Mouse (Mus musculus) thymus, postnatal 4 days (tissue): Measurements from ENCODE around the gene Bst2.
A peak's percentile ranks its signal among the peaks of the same experiment; 100 is the strongest.

Experiments
- DNase-seq: peaks from one replicate; pipeline ENCODE4 v3.0.0; 2021

The Bst2 gene

DNA sequence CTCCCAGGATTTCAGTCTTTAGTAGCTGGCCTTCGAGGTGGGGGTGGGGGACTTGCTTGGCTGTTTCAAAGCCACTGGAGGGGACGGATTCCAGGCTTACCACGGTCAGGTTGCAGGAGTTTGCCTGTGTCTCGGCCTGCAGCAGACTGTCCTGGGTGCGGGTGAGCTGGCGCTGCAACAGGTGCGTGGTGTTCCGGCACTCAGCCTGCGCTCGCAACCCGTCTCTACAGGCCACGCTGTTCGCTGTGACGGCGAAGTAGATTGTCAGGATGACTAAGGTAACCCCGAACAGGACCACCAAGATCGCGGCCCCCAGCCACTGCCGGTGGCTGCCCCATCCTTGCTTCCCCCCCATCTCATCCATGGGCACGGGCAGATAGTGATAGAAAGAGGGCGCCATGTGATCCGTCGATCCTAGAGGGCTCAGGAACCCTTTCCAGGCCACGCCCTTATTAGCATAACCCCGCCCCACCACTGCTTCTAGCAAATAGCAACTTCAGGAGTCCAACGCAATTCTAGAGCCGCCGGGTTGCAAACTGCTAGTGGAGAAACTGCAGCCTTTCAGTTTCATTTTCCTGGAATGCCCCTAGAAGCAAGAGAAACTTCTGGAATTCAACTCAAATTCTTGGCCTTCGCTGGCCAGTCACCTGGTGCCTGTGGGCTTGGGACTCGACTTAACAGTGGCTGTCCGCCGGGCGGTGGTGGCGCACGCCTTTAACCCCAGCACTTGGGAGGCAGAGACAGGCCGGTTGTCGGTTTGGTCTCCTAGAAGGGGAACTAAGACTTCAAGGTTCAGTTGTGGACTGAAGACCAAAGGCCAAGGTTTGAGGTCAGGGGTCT is at the start of gene Bst2:
Bst2 (minus strand) TSS at position 429 of the 840 bp plus-strand sequence.
- peak; percentile 89 for DNase-seq

DNA sequence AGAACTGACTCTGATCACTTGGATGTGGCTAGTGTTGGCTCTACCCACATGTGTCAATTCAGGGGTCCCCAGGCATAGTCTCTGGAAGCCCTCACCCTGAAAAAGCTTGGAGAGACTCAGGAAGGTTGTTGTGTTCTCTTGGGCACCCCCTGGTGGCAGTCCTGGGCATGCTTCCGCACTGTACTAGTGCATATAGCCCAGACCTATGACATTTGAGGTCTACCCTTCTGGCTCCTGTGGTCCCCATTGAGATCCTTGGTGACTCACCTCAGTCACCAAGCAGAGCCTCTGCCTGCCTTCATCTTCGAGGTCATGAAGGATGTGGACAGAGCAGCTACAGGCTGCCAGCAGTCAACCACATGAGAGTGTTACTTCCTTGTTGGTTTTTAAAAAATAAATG is 49.6 kb upstream of the Bst2 start:
- DNase-seq = peak; percentile 86

DNA sequence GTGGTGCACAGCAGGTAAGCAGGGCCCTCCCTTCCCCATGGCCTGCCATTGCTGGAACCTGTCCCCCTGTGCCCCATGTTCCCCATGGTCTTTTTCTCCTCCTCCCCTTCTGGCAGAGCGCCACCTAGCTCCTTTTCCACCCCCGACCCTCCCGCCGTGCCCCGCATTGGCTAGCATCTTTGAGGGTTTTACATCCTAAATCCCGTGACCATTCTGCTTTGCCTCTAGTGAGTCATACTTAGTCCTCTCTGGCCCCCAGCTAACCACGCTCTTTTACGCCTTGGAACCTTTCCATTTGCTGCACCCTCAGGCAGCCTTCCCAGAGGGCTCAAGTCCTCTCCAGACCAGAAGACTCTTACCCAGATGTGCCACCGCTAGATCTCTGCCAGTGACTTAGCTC is 42.9 kb upstream of the Bst2 start:
- DNase-seq = no peak

DNA sequence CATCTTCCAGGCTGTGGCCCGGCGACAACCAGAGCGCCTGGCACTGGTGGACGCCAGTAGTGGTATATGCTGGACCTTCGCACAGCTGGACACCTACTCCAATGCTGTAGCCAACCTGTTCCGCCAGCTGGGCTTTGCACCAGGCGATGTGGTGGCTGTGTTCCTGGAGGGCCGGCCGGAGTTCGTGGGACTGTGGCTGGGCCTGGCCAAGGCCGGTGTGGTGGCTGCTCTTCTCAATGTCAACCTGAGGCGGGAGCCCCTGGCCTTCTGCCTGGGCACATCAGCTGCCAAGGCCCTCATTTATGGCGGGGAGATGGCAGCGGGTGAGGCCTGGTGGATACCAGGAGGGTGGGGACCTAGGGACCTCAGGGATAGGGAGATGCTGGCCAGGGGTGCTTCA is 42.2 kb upstream of the Bst2 start:
- DNase-seq = no peak

DNA sequence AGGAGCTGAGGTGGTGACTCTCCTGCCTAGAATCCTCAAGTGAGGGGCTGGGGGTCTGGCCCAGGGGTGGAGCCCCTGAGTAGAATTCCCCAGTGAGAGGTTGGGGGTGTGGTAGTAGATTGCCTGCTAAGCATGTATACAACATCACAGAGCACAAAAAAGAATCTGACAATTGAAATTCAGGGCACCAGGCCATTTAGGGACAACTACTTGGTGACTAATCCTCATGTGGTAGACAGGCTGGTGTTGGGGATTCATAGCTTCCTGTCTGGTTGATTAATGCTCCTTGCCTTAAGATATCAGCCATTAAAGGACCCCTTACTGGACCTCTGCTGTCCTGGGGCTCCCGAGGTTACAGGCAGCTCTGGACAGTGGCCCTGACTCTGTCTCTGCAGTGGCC is 41.8 kb upstream of the Bst2 start:
- no peak for DNase-seq

DNA sequence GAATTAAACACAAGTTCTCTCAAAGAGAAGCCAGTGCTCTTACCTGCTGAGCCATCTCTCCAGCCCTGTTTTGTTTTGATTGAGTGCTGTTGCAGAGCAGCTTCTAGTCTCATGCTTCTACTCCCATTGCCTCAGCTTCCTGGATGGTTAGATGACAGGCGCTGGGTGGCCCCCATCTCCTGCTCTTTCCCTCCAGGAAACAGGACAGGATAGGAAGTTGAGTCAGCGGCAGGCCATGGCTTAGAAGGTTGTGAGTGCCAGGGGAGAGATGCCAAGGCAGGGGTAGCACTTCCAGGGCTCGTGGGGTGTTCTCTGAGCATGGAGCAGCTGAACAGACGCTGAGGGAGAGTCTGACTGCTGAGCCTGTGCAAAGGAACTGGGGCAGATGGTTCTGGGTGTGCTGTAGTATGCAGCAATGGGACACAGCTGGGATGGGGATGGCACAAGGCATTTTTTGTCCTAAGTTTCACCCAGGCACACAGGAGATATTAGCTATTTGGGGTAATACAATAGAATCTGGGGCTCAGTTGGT is 40.7 kb upstream of the Bst2 start:
- no peak for DNase-seq

DNA sequence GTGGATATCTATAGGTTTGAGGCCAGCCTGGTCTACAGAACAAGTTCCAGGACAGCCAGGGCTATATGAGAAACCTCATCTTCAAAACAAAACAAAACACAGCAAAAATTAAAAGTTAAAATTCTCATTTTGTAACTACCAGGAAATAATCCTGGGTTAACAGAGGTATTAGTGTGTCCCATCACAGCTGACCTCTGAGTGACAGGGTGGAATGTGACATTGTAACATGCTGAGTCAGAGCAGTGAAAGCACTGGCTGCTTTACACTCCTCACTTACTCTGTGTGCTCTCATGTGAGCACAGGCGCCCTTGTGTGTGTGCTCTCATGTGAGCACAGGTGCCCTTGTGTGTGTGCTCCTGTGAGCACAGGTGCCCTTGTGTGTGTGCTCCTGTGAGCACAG is 37.8 kb upstream of the Bst2 start:
- DNase-seq = no peak

DNA sequence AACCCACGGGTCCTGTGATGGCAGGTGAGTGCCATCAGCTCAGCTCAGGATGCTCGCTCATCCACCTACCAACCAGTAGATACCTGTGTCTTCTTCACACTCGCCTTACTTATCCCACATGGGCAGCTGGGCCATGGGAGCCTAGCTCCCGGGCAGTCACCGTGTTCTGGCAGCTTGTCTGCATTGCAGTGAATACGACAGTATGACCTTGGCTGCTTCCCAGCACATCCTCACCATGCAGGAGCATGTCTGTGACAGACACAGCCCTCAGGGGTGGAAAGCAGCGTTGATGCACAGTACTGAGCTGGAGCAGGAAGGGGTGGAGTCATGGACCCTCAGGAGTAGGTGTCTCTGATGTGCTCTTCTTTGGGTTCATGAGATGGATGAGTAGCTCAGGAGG is 37.2 kb upstream of the Bst2 start:
- no peak for DNase-seq

DNA sequence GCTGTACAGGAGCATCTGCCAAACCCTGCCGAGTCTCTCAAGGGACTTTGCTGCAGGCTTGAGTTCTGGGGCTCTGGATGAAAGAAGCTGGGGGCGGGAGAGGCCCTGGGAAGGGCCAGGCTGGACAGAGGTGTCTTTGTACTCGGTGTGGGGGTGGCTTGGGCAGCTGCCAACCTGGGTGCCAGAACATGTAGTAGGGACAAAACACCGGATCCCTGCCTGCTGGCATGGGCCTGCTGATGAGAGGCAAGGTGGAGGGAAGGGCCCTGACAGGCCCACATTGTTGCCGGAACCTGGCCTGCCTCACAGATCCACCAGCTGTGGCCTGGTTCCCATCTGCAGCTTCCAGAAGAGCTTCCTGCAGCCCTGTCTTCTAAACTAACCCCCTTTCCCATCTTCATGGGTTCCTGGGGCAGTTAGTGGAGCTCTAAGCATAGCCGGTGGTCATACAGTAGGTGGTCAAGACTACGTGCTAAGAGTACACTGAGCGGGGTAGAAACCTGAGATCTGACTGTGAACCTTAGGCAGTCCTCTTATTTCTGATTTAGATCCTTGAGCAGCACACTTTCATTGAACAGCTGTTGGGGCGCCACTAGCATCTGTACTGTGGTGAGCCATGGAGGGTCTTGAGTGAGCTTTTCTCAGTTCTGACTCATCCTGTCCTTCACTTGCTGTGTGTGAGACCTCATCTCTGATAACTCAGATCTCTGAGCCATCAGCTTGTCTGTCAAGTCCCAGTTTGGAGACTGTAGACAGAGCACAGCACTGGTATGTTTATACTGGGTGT is 35.8 kb upstream of the Bst2 start:
- no peak for DNase-seq

DNA sequence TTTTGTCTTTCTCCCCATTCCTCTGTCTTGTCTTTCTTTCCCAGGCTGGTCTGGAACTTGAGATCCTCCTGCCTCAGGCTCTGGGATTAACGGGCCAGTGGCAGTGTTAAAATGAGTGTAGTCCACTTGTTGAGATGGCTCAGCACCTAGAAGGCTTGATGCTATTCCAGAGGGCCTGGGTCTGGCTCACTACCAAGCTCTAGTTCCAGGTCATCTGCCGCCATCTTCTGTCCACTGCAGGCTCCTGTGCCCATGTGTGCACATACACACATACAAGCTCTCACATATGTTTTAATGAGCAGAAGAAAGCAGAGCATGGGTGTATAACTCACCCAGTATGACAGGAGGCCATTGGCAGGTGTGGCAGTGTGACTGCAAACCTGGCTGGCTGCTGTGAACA is 34.8 kb upstream of the Bst2 start:
- DNase-seq = no peak

DNA sequence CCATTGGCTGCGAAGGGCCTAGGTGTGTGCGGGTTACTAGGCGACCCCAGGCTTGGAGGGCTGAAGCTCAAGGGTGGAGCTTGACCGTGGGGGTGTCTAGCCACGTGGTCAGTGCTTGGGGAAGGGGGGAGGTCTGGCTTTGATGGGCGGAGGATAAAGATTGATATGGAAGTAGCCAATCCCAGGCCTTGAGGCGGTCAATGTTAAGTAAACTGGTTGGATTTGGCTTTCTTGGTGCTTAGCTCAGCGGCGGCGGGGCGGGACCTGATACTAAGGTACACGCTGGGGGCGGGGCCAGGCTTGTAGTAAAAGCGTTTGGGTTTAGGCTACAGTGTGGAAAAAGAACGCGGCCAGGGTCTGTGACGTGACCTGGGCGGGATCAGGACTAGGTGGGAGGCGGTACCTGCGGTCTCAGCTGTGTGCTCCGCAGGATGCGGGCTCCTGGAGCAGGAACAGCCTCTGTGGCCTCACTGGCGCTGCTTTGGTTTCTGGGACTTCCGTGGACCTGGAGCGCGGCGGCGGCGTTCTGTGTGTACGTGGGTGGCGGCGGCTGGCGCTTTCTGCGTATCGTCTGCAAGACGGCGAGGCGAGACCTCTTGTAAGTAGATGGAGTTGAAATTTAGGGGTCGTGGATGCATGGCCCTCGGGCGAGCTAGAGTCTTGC is 33.2 kb upstream of the Bst2 start:
- DNase-seq = peak; percentile 94

DNA sequence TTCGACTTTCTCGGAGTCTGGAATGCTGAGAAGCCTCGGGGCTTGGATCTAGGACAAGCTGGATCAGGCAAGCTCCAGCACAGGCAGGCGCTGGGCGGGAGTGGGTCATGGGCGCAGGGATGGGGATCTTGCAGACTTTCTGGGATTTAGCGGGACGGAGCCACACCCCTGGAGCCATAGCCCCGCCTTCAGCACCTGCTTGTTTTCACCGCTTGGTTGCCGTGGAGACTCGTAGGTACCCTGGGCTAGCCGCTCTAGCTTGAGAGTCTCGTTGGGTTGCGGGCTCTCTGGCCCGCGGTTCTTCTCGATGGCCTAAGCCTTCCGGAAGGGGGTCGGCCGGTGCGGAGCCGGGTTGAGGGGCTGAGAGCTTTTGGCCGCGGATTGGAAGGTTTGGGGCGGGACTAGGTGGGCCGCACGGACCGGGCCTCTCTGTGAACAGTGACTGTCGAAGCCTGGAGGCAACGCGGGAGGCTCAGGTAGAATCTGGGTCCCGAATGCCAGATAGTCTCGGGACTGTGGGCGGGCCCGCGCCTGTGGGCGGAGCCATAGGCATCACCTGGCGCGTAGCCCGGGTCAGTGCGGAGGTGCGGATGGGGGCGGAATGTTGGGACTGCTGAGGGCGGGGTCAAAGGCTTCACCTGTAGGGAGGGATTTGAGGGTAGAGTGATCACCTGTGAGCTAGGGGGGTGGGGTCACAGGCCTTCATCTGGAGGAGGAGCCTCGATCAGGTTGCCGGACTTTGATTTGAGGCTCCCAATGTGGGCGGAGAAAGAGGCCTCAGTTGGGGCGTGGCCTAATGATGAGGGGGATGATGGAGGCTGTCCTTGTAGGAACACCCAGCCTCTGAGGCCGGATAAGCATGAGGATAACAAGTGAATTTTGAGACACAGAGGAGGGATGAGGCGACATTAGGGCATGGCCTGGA is 32.4 kb upstream of the Bst2 start:
- peak; percentile 74 for DNase-seq

DNA sequence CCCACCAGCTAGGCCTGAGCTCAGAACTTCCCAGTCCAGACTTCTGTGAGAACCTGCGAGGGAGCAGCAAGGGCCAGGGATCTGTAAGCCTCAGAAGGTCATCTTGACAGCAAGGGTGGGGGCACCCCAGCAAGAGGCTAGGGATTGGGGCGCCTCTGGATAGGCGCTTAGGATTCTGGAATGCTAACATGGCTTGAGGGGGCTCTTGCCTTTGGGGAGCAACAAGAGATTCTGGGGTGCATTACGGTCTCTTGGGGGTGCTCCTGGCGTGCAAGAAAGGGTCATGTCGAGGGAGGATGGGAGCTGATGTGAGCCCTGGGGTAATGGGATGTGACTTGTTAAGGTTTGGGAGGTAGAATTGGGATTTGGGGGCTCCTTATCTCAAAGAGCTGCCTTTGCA is 31.7 kb upstream of the Bst2 start:
- DNase-seq = no peak

DNA sequence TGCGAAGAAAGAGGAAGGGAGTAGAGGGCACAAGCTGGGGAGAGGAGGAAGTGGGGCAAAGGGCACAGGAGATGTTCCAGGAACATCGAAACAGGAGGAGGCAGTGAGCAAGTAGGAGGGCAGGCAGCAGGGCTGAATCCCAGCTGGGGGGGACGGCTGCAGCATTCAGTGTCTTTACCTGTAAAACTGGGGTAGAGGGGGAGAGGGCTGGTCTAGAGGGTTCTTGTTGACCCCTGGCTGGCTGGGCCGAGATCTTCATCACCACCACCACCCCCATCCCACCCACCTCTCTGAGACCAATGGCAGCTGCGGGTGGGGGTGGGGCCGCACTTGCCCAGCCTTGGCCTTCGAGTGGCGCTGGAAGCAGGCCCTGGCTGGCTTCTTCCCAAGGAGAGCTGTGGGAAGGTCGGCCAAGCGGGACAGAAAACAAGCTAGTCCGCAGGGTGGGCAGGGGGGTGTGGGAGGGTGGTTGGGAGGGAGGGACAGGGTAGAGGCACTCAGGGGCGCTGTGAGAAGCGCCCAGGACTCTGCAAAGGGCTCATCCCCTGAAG is 31.2 kb upstream of the Bst2 start, which contains the start of gene Slc27a1:
Slc27a1 (plus strand) TSS at position 496 of the 551 bp plus-strand sequence.
- no peak for DNase-seq

DNA sequence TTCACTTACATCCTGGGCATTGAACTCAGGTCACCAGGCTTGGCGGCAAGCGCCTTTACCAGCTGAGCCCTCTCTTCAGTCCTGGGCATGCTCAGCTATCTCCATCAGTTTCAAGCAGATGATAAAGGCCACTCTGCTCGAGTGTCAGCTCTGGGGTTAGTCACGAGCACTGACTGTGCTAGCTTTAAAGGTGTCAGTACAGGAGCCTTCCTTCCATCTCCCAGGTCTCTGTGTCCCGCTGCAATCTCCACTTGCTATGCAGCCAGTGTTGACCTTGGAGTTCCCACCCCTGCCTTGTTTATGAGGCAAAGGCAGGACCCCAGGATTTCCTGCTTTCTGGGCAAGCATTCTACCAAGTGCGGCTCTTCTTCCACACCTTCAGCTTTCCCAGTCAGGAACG is 30.3 kb upstream of the Bst2 start:
- DNase-seq = no peak

DNA sequence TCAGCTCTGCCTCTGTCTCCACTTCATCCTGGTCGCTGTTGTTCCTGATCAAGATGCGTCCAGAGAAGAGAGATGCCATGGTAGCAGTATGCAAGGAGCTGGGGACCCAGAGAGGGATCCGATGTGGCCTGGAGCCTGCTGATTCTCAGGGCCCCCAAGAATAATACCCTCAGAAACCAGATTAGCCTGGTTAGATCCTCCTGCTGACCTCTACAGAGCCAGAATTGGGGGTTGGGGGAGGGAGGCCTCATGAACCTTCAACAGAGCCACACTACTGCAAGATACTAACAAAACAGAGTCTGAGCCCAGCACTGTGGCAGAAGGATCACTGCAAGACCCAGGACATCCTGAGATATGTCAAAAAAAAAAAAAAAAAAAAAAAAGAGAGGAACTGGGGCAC is 29.2 kb upstream of the Bst2 start, which contains the start of gene Nxnl1:
Nxnl1 (minus strand) TSS at position 101 of the 400 bp plus-strand sequence.
- DNase-seq = no peak

DNA sequence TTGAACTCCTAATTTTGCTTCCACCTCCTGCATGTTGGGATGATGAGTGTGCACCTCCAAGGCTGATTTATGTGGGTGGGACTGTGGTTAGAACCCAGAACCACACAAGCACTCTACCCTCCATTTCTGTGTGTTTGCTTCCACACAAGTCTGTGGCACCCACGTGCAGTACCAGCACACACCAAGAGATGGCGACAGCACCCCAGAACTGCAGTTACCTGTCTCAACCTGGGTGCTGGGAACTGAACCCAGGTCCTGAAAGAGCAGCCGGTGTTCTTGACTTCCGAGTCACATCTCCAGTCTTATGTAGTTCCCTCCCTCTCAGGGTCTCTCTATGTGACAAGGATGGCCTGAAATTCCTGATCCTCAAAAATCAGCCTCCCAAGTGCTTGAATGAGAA is 26.7 kb upstream of the Bst2 start:
- DNase-seq = peak; percentile 55

DNA sequence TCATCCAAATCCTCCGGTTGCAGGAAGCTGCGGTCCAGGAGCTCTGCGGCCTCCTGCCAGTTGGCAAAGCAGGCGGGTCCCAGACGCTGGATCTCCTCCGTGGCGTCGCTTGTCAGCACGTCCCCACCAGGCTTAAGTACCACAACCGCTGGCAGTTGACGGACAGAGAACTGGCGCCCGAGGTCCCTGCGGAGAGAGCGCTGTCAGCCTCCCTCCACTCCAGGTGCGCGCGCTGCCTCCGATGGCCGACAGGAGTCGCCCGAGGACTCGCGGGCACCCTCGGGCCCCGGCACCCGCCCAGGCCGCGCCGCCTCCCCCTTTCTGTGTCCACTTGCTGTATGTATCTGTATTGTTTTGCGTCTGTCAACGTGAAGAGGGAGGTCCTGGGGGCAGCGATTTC is 25.5 kb upstream of the Bst2 start:
- DNase-seq = peak; percentile 95

DNA sequence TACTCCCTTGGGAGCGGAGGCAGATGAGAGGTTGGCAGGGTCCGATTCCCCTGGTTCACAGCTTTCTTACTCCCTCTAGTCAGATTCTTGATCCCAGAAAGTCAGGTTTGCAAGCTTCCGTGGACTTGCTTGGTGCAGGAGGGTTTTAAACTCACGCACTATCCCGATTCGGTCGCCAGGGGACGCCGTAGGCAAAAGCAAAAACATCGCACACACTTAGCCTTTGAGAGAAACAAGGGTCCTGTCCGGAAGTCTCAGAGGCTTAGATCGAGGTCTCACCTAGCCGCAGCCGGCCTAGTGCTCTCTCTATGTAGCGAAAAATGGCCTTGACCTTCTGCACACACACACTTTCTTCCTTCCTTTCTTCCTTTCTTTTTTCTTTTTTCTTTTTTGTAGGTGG is 24.1 kb upstream of the Bst2 start:
- peak; percentile 83 for DNase-seq

DNA sequence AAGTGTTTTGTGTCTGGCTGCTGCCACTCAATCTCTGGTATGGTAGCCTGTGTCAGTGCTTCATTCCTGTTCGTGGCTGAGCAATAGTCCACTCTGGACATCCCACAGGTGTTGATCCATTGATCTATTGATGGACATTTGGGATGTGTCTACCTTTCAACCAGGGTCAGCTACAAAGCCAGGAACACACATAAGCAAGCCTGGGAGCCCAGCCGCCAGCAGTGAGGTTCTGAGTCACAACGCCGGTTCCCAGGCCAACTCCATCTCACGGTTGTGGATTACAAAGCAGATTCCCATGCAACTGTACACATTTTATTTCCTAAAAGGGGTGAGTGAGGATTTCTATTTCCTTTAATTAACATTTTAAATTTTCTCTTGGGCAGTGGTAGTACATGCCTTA is 23.5 kb upstream of the Bst2 start:
- no peak for DNase-seq

DNA sequence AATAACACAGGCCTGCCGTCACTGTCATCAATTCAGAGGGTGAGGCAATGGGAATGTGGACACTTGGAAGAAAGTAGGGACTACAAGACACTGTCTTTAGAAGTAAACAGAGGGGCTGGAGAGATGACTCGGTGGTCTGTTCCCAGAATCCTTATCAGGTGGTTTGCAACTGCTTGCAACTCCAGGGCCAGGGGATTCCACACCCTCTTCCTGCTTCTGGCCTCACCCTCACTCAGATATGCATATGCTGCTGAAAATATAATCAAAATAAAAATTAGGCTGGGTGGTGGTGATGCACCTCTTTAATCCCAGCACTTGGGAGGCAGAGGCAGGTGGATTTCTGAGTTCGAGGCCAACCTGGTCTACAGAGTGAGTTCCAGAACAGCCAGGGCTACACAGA is 22.8 kb upstream of the Bst2 start:
- DNase-seq = no peak
